12 mouse cellular contexts compared by ENCODE assay signal in genomic region chr3:101012597-101012996, GRCm38 (mm10). TPM values are rescaled to one million over a fixed set of nuclear protein-coding genes. Genes with fewer than 3 reads are reported as not detected.
DNase-seq lines count a peak whose midpoint lies in the region; ATAC-seq and TF ChIP-seq lines count a peak whose summit lies in the region.
"Had no signal": no experiment of that assay in that cellular context is flagged by ENCODE, and none has a peak within 500 bp of the region (broad histone marks: within the 10 kb centered on the region; RNA-seq: fewer than 3 reads in every experiment).

No protein-coding gene starts in this region.

- peaks cover 26% of the 10 kb centered on the region for H3K4me1 ChIP-seq in heart, embryonic 12.5 days (replicated peaks)
- no peaks in the 10 kb centered on the region for H3K4me1 ChIP-seq in midbrain, postnatal 0 days (ENCODE audit: insufficient read depth, low read length)
- peaks cover 3% of the 10 kb centered on the region; the same call in 1 of the 2 replicates for H3K4me1 ChIP-seq in midbrain, embryonic 11.5 days (ENCODE audit: control insufficient read depth, insufficient read depth, low read length)
- H3K4me1 ChIP-seq in small intestine, adult 2 months (ENCODE audit: control insufficient read depth, insufficient read depth, insufficient read length, low read length) = peaks cover 13% of the 10 kb centered on the region

- no peak for TF ChIP-seq CTCF in midbrain, postnatal 0 days (IDR thresholded peaks at IDR 0.05)
- no peak for TF ChIP-seq CTCF in small intestine, adult 2 months (IDR thresholded peaks at IDR 0.05; ENCODE audit: extremely low read depth, insufficient read length, insufficient replicate concordance, low read depth, low read length)

- no peak overlapping the region for H3K9ac ChIP-seq in heart, embryonic 12.5 days
- no peak overlapping the region for H3K9ac ChIP-seq in midbrain, postnatal 0 days (replicated peaks; ENCODE audit: low read length, poor library complexity, severe bottlenecking)
- H3K9ac ChIP-seq in midbrain, embryonic 11.5 days (ENCODE audit: low read length) = no peak overlapping the region
- H3K9ac ChIP-seq: limb, embryonic 15.5 days; liver, postnatal 0 days; midbrain, embryonic 12.5 days had no signal

- H3K27me3 ChIP-seq in heart, embryonic 12.5 days (replicated peaks) = no peaks in the 10 kb centered on the region
- H3K27me3 ChIP-seq in midbrain, postnatal 0 days (ENCODE audit: insufficient read depth, low read length) = no peaks in the 10 kb centered on the region
- H3K27me3 ChIP-seq in midbrain, embryonic 11.5 days (ENCODE audit: control insufficient read depth, insufficient read depth, low read length) = no peaks in the 10 kb centered on the region
- H3K27me3 ChIP-seq in small intestine, adult 2 months (ENCODE audit: control insufficient read depth, insufficient read depth, low read length) = no peaks in the 10 kb centered on the region
- H3K27me3 ChIP-seq: limb, embryonic 15.5 days; midbrain, embryonic 12.5 days had no signal

- H3K27ac ChIP-seq in heart, embryonic 12.5 days (ENCODE audit: poor library complexity, severe bottlenecking) = 0 out of 2 replicates have a peak overlapping the region, but pooled peaks have one; percentile 35
- H3K27ac ChIP-seq in midbrain, postnatal 0 days (ENCODE audit: low read depth, low read length) = no peak overlapping the region; the same call in 1 of the 2 replicates
- no peak overlapping the region for H3K27ac ChIP-seq in midbrain, embryonic 11.5 days (ENCODE audit: low read depth, low read length)
- H3K27ac ChIP-seq in small intestine, adult 2 months (ENCODE audit: insufficient read depth, low read depth, low read length) = peak overlapping the region; percentile 61; the same call in 1 of the 2 replicates
- H3K27ac ChIP-seq: limb, embryonic 15.5 days; midbrain, embryonic 12.5 days had no signal

- no peak for ATAC-seq in heart, embryonic 12.5 days (ENCODE audit: insufficient number of reproducible peaks, low FRiP score)
- 0 out of 2 replicates have a peak, but pooled peaks have one; percentile 38 for ATAC-seq in midbrain, postnatal 0 days (ENCODE audit: low FRiP score)
- no peak for ATAC-seq in midbrain, embryonic 11.5 days (ENCODE audit: low FRiP score)
- peak; percentile 9 for ATAC-seq in activated CD4-positive, CD25-positive, alpha-beta regulatory T cell, adult 4 months
- ATAC-seq in monocyte, adult 5-6 weeks (replicated peaks; ENCODE audit: insufficient number of reproducible peaks, low FRiP score, low TSS enrichment, poor library complexity, severe bottlenecking) = no peak
- ATAC-seq: liver, postnatal 0 days had no signal

- 80% methylated on average over 8 of the region's 8 CpGs for WGBS in heart, embryonic 12.5 days
- 72% methylated on average over 8 of the region's 8 CpGs for WGBS in midbrain, postnatal 0 days
- 82% methylated on average over 8 of the region's 8 CpGs for WGBS in midbrain, embryonic 11.5 days
- 92% methylated on average over 8 of the region's 8 CpGs for WGBS in small intestine, adult 2 months

- no peak overlapping the region for H3K4me3 ChIP-seq in heart, embryonic 12.5 days
- H3K4me3 ChIP-seq in midbrain, postnatal 0 days (ENCODE audit: low read depth, low read length) = no peak overlapping the region
- no peak overlapping the region for H3K4me3 ChIP-seq in midbrain, embryonic 11.5 days (ENCODE audit: low read depth, low read length)
- no peak overlapping the region for H3K4me3 ChIP-seq in small intestine, adult 2 months (ENCODE audit: low read depth, low read length)
- H3K4me3 ChIP-seq: limb, embryonic 15.5 days; midbrain, embryonic 12.5 days had no signal

- no peak for TF ChIP-seq POLR2A in small intestine, adult 2 months (IDR thresholded peaks at IDR 0.05; ENCODE audit: low read depth, low read length)

- no peak overlapping the region for H3K4me2 ChIP-seq in heart, embryonic 12.5 days
- no peak overlapping the region for H3K4me2 ChIP-seq in midbrain, postnatal 0 days (ENCODE audit: low read depth, low read length, poor library complexity, severe bottlenecking)
- no peak overlapping the region for H3K4me2 ChIP-seq in midbrain, embryonic 11.5 days
- H3K4me2 ChIP-seq: limb, embryonic 15.5 days; midbrain, embryonic 12.5 days had no signal

- H3K36me3 ChIP-seq in heart, embryonic 12.5 days = no peaks in the 10 kb centered on the region
- H3K36me3 ChIP-seq in midbrain, postnatal 0 days (ENCODE audit: insufficient read depth, low read length) = no peaks in the 10 kb centered on the region
- no peaks in the 10 kb centered on the region for H3K36me3 ChIP-seq in midbrain, embryonic 11.5 days (ENCODE audit: control insufficient read depth, insufficient read depth, low read length)
- H3K36me3 ChIP-seq in small intestine, adult 2 months (ENCODE audit: control insufficient read depth, insufficient read depth, low read length) = no peaks in the 10 kb centered on the region
- H3K36me3 ChIP-seq: limb, embryonic 15.5 days; midbrain, embryonic 12.5 days had no signal

- DNase-seq in heart, adult 8-10 months (ENCODE audit: low spot score) = no peak
- DNase-seq in midbrain, postnatal 0 days (ENCODE audit: low spot score) = no peak
- no peak for DNase-seq in midbrain, embryonic 11.5 days (ENCODE audit: low spot score, missing footprints)
- DNase-seq in adrenal gland, postnatal 14 days = no peak
- DNase-seq: adrenal gland, postnatal 36 days; liver, postnatal 0 days had no signal

- no peaks in the 10 kb centered on the region for H3K9me3 ChIP-seq in heart, embryonic 12.5 days (replicated peaks)
- H3K9me3 ChIP-seq in midbrain, postnatal 0 days (ENCODE audit: low read length) = no peaks in the 10 kb centered on the region
- H3K9me3 ChIP-seq in midbrain, embryonic 11.5 days (ENCODE audit: control insufficient read depth, low read length) = no peaks in the 10 kb centered on the region
- H3K9me3 ChIP-seq: limb, embryonic 15.5 days; midbrain, embryonic 12.5 days had no signal

RNA-seq across cellular contexts. Expression of gene Cd101, which starts 16.8 kb away (rescaled TPM):
- polyA plus RNA-seq in heart, embryonic 12.5 days (2016; fragmentation: Nextera tagmentation; extraction: Ambion mirVana) = 0.27 and 0.46 TPM in 2 replicates
- under 1 TPM; 0.12 to 0.31 (median 0.22) TPM for total RNA-seq in heart, adult 8-10 months (2022)
- total RNA-seq in midbrain, postnatal 0 days (2014; rRNA removed) = 0.44 TPM in 1 of 2 replicates, not detected in the other
- polyA plus RNA-seq in midbrain, postnatal 0 days (2015; fragmentation: Nextera tagmentation; extraction: Ambion mirVana) = 0.07 TPM in 1 of 2 replicates, not detected in the other
- polyA plus RNA-seq in midbrain, embryonic 11.5 days (2014; fragmentation: Nextera tagmentation; extraction: Ambion mirVana) = not detected in 2 replicates
- polyA plus RNA-seq in activated CD4-positive, CD25-positive, alpha-beta regulatory T cell, adult 4 months (2017; shearing (Covaris generic)) = 10 to 100 TPM; 11.3 to 21.4 TPM
- polyA plus RNA-seq in small intestine, adult 2 months (2012; rRNA removed) = 1.2 and 1.8 TPM in 2 replicates
- 0.15 and 0.30 TPM in 2 replicates for total RNA-seq in adrenal gland, postnatal 14 days (2021)
- total RNA-seq in monocyte, adult 5-6 weeks (2017) = 0.75 to 1.5 TPM (median 1.1 TPM) in 3 replicates
- polyA plus RNA-seq: midbrain, embryonic 12.5 days had no signal

RNA-seq across cellular contexts. Expression of gene Ttf2, which starts 43.1 kb away (rescaled TPM):
- 15.2 and 15.7 TPM in 2 replicates for polyA plus RNA-seq in heart, embryonic 12.5 days (2016; fragmentation: Nextera tagmentation; extraction: Ambion mirVana)
- total RNA-seq in heart, adult 8-10 months (2022) = 1 to 10 TPM; 2.1 to 2.8 (median 2.5) TPM
- total RNA-seq in midbrain, postnatal 0 days (2014; rRNA removed) = 3.6 and 3.7 TPM in 2 replicates
- polyA plus RNA-seq in midbrain, postnatal 0 days (2015; fragmentation: Nextera tagmentation; extraction: Ambion mirVana) = 1.5 and 1.9 TPM in 2 replicates
- polyA plus RNA-seq in midbrain, embryonic 11.5 days (2014; fragmentation: Nextera tagmentation; extraction: Ambion mirVana) = 24.7 and 26.9 TPM in 2 replicates
- polyA plus RNA-seq in activated CD4-positive, CD25-positive, alpha-beta regulatory T cell, adult 4 months (2017; shearing (Covaris generic)) = 10 to 100 TPM; 13.0 to 14.8 TPM
- polyA plus RNA-seq in small intestine, adult 2 months (2012; rRNA removed) = 0.89 and 1.1 TPM in 2 replicates
- 9.5 and 10.7 TPM in 2 replicates for total RNA-seq in adrenal gland, postnatal 14 days (2021)
- 7.4 to 18.3 TPM (median 8.6 TPM) in 3 replicates for total RNA-seq in monocyte, adult 5-6 weeks (2017)

Comparison
In these comparisons a context has a peak if more than half of its experiments do, and no peak if none do; other contexts are left out.
1. ATAC-seq: peak in midbrain, postnatal 0 days (single experiment) and activated CD4-positive, CD25-positive, alpha-beta regulatory T cell, adult 4 months (single experiment); none in heart, embryonic 12.5 days (single experiment), midbrain, embryonic 11.5 days (single experiment) and monocyte, adult 5-6 weeks (single experiment).
2. H3K27ac ChIP-seq: peak in heart, embryonic 12.5 days (single experiment) and small intestine, adult 2 months (single experiment); none in midbrain, postnatal 0 days (single experiment) and midbrain, embryonic 11.5 days (single experiment).